Mouse (Mus musculus) limb, embryonic 11.5 days (tissue): ENCODE data around the gene Riox1. TPM values are rescaled to one million over a fixed set of nuclear protein-coding genes. Genes with fewer than 3 reads are reported as not detected.
A peak's percentile ranks its signal among the peaks of the same experiment; 100 is the strongest.
"Not testable (repeated sequence)": the region's sequence is repeated elsewhere in the genome, so short reads cannot be mapped to it uniquely, and the experiment has no call there.

Experiments
- ATAC-seq: fragments of 200-750 bp; cut with Nextera tagmentation; 2 replicates; pipeline ENCODE4 v1.8.0; 2017; ENCODE audit warnings: low read depth; ENCODE audit not compliant: insufficient number of reproducible peaks, low FRiP score, low TSS enrichment
- DNase-seq: peaks from one replicate; pipeline ENCODE4 v3.0.0-alpha.2; 2015; ENCODE audit warnings: low spot score
- H3K27ac ChIP-seq: fragments of 300-500 bp; sonication (generic); replicated peaks from 2 replicates; pipeline ENCODE4 v1.5.1; 2014; ENCODE audit warnings: low read depth, mild to moderate bottlenecking, low read length
- H3K27me3 ChIP-seq: fragments of 300-500 bp; sonication (generic); 2 replicates; pipeline ENCODE4 v1.6.1; 2014; ENCODE audit warnings: mild to moderate bottlenecking, low read length, mixed read lengths; ENCODE audit not compliant: control insufficient read depth, insufficient read depth
- H3K36me3 ChIP-seq: fragments of 300-500 bp; sonication (generic); 2 replicates; pipeline ENCODE4 v1.6.1; 2014; ENCODE audit warnings: mild to moderate bottlenecking, low read length, moderate library complexity, mixed read lengths; ENCODE audit not compliant: control insufficient read depth, insufficient read depth
- H3K4me1 ChIP-seq: fragments of 300-500 bp; sonication (generic); 2 replicates; pipeline ENCODE4 v1.6.1; 2014; ENCODE audit warnings: low read length, mixed read lengths; ENCODE audit not compliant: control insufficient read depth, insufficient read depth
- H3K4me2 ChIP-seq: fragments of 300-500 bp; sonication (generic); 2 replicates; pipeline ENCODE4 v1.6.1; 2014; ENCODE audit warnings: low read depth, mild to moderate bottlenecking, moderate library complexity; ENCODE audit not compliant: severe bottlenecking
- H3K4me3 ChIP-seq: fragments of 300-500 bp; sonication (generic); 2 replicates; pipeline ENCODE4 v1.5.1; 2014; ENCODE audit warnings: low read depth, low read length
- H3K9ac ChIP-seq: fragments of 300-500 bp; sonication (generic); 2 replicates; pipeline ENCODE4 v1.6.1; 2014; ENCODE audit warnings: mild to moderate bottlenecking, low read length
- H3K9me3 ChIP-seq: fragments of 300-500 bp; sonication (generic); 2 replicates; pipeline ENCODE4 v1.6.1; 2016; ENCODE audit warnings: low read length; ENCODE audit not compliant: control insufficient read depth
- WGBS: fragments of 180-500 bp; shearing (Covaris S2); extraction: QIAGEN DNeasy Blood & Tissue Kit; methylation state at CpG from one replicate; pipeline ENCODE4 v1.1.7; 2014; 5-methylcytosine and 5-hydroxymethylcytosine counted together
- polyA plus RNA-seq: library from polyadenylated mRNA; unstranded; fragments of >200 nt; fragmentation: Nextera tagmentation; extraction: Ambion mirVana; gene quantifications from 2 replicates; pipeline ENCODE4 v1.2.1, GENCODE M21; 2014

The Riox1 gene
- polyA plus RNA-seq, 1 experiment from 2014 or later, result 19.1 TPM

- Histone ChIP-seq H3K4me3 (peak overlapping the region; percentile 55), H3K9me3 (no peaks in the 10 kb centered on the region), H3K4me1 (no peaks in the 10 kb centered on the region), H3K36me3 (no peaks in the 10 kb centered on the region), H3K27ac (no peak overlapping the region), H3K27me3 (no peaks in the 10 kb centered on the region), H3K9ac (peak overlapping the region; percentile 73), H3K4me2 (peak overlapping the region; percentile 47)
- ATAC-seq (no peak), DNase-seq (no peak)
- 75% methylated on average over 4 of the region's 4 CpGs for WGBS
Measured at GRCm38 (mm10) chr12:83988483-83988882, 38.1 kb downstream of the Riox1 start.

- ATAC-seq (no peak), DNase-seq (no peak)
- Histone ChIP-seq H3K36me3 (no peaks in the 10 kb centered on the region), H3K9ac (no peak overlapping the region), H3K4me2 (no peak overlapping the region), H3K27me3 (no peaks in the 10 kb centered on the region), H3K4me1 (no peaks in the 10 kb centered on the region), H3K9me3 (no peaks in the 10 kb centered on the region), H3K27ac (no peak overlapping the region), H3K4me3 (no peak overlapping the region)
- WGBS, result 96% methylated on average over 4 of the region's 4 CpGs
Measured at GRCm38 (mm10) chr12:83989378-83989777, 39.0 kb downstream of the Riox1 start.

GRCm38 (mm10) chr12:83997221-83997620 lies 46.8 kb downstream of the Riox1 start:
- WGBS, result 84% methylated on average over 2 of the region's 2 CpGs
- ATAC-seq, result no peak

GRCm38 (mm10) chr12:83998341-83999107 lies 48.1 kb downstream of the Riox1 start:
- no peak for DNase-seq

More at GRCm38 (mm10) chr12:83997221-83997620, 46.8 kb downstream of the Riox1 start:
- Histone ChIP-seq H3K36me3 (peaks cover 2% of the 10 kb centered on the region; the same call in 1 of the 2 replicates), H3K4me3 (no peak overlapping the region), H3K27me3 (no peaks in the 10 kb centered on the region), H3K9me3 (no peaks in the 10 kb centered on the region), H3K27ac (no peak overlapping the region), H3K4me1 (no peaks in the 10 kb centered on the region), H3K4me2 (no peak overlapping the region), H3K9ac (no peak overlapping the region)
- no peak for DNase-seq

GRCm38 (mm10) chr12:83999237-83999636 lies 48.8 kb downstream of the Riox1 start:
- not testable (repeated sequence) for H3K27me3 ChIP-seq, H3K9me3 ChIP-seq, ATAC-seq, H3K4me2 ChIP-seq, H3K4me3 ChIP-seq, H3K36me3 ChIP-seq, H3K9ac ChIP-seq, DNase-seq, H3K27ac ChIP-seq, H3K4me1 ChIP-seq
- 83% methylated on average over 8 of the region's 8 CpGs for WGBS

More at GRCm38 (mm10) chr12:83998341-83999107, 48.1 kb downstream of the Riox1 start:
- Histone ChIP-seq H3K27ac (no peak overlapping the region), H3K4me2 (no peak overlapping the region), H3K36me3 (peaks cover 2% of the 10 kb centered on the region; the same call in 1 of the 2 replicates), H3K4me3 (no peak overlapping the region), H3K27me3 (no peaks in the 10 kb centered on the region), H3K9me3 (no peaks in the 10 kb centered on the region), H3K9ac (no peak overlapping the region), H3K4me1 (no peaks in the 10 kb centered on the region)
- 66% methylated on average over 11 of the region's 11 CpGs for WGBS
- no peak for ATAC-seq

GRCm38 (mm10) chr12:84000418-84000817 lies 50.0 kb downstream of the Riox1 start:
- no peak for DNase-seq
- H3K4me3 ChIP-seq, result no peak overlapping the region
- no peaks in the 10 kb centered on the region for H3K9me3 ChIP-seq
- no peak for ATAC-seq
- H3K4me2 ChIP-seq, result no peak overlapping the region
- 73% methylated on average over 3 of the region's 3 CpGs for WGBS
- H3K27me3 ChIP-seq, result no peaks in the 10 kb centered on the region
- H3K9ac ChIP-seq, result no peak overlapping the region
- no peaks in the 10 kb centered on the region for H3K4me1 ChIP-seq
- H3K36me3 ChIP-seq, result no peaks in the 10 kb centered on the region; the same call in 1 of the 2 replicates
- H3K27ac ChIP-seq, result no peak overlapping the region

Other genes with a start within 250 kb of the Riox1 start
- gene Papln, start 187.0 kb upstream of the Riox1 start, polyA plus RNA-seq, result not detected in 2 replicates
- gene Numb, start 28.7 kb upstream of the Riox1 start, polyA plus RNA-seq, result 37.6 and 38.0 TPM in 2 replicates
- gene Heatr4, start 34.2 kb downstream of the Riox1 start, polyA plus RNA-seq, result 0.06 TPM in 1 of 2 replicates, not detected in the other
- 15.0 and 15.2 TPM in 2 replicates for gene Acot2, start 37.3 kb downstream of the Riox1 start, polyA plus RNA-seq
- 31.2 and 38.6 TPM in 2 replicates for gene Acot1, start 58.9 kb downstream of the Riox1 start, polyA plus RNA-seq
- gene Acot4, start 87.8 kb downstream of the Riox1 start, polyA plus RNA-seq, result 0.08 and 0.10 TPM in 2 replicates
- gene Gm49366, start 88.3 kb downstream of the Riox1 start, polyA plus RNA-seq, result not detected in 2 replicates
- 0.27 and 0.55 TPM in 2 replicates for gene Acot3, start 101.5 kb downstream of the Riox1 start, polyA plus RNA-seq
- not detected in 2 replicates for gene Acot5, start 118.7 kb downstream of the Riox1 start, polyA plus RNA-seq
- gene Acot6, start 150.0 kb downstream of the Riox1 start, polyA plus RNA-seq, result 1.1 TPM in 2 replicates
- 6.1 TPM in 2 replicates for gene Dnal1, start 163.8 kb downstream of the Riox1 start, polyA plus RNA-seq
- gene Pnma1, start 197.9 kb downstream of the Riox1 start, polyA plus RNA-seq, result 0.70 and 0.99 TPM in 2 replicates